21 mouse cellular contexts compared by ENCODE assay signal in the genomic region with DNA sequence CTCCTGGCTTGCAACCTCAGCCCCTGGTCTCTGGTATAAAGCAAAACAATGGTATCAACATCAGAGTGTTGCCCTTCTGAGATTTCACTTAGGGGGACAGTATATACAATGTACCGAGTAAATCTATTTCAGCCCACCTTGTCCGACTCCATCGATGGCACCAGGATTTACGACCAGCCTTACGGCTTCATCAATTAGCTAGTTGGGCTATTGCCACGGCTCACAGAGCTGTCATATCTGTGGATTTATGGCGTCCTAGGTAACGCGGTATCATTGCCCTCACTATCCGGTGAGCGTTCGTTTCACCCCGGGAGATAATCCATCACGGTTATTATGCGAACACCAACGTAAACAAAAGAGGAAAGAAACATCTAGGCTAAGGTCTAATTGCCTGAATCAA. TPM values are rescaled to one million over a fixed set of nuclear protein-coding genes. Genes with fewer than 3 reads are reported as not detected.
DNase-seq lines count a peak whose midpoint lies in the region; ATAC-seq lines count a peak whose summit lies in the region.
"Had no signal": no experiment of that assay in that cellular context is flagged by ENCODE, and none has a peak within 500 bp of the region (broad histone marks: within the 10 kb centered on the region; RNA-seq: fewer than 3 reads in every experiment).

No protein-coding gene starts in this region.

- no peak overlapping the region for H3K4me2 ChIP-seq in forebrain, embryonic 14.5 days (ENCODE audit: low read length)
- H3K4me2 ChIP-seq in forebrain, embryonic 15.5 days (replicated peaks) = no peak overlapping the region
- H3K4me2 ChIP-seq in midbrain, embryonic 11.5 days = no peak overlapping the region
- H3K4me2 ChIP-seq in midbrain, embryonic 16.5 days (ENCODE audit: low read length) = no peak overlapping the region
- H3K4me2 ChIP-seq in hindbrain, embryonic 12.5 days (replicated peaks) = no peak overlapping the region
- 0 out of 2 replicates have a peak overlapping the region, but pooled peaks have one; percentile 7 for H3K4me2 ChIP-seq in hindbrain, embryonic 14.5 days (replicated peaks)
- H3K4me2 ChIP-seq: forebrain, embryonic 13.5 days had no signal

- no peaks in the 10 kb centered on the region for H3K9me3 ChIP-seq in forebrain, embryonic 14.5 days (replicated peaks; ENCODE audit: control insufficient read depth, low read length)
- no peaks in the 10 kb centered on the region for H3K9me3 ChIP-seq in forebrain, embryonic 15.5 days
- H3K9me3 ChIP-seq in midbrain, embryonic 11.5 days (ENCODE audit: control insufficient read depth, low read length) = no peaks in the 10 kb centered on the region
- H3K9me3 ChIP-seq in midbrain, embryonic 16.5 days (replicated peaks; ENCODE audit: control insufficient read depth, low read length, poor library complexity, severe bottlenecking) = no peaks in the 10 kb centered on the region
- no peaks in the 10 kb centered on the region for H3K9me3 ChIP-seq in hindbrain, embryonic 12.5 days (replicated peaks)
- H3K9me3 ChIP-seq in hindbrain, embryonic 14.5 days (ENCODE audit: control insufficient read depth, low read length) = no peaks in the 10 kb centered on the region
- H3K9me3 ChIP-seq: embryonic facial prominence, embryonic 10.5 days; forebrain, embryonic 13.5 days; heart, embryonic 10.5 days had no signal

- no peak for ATAC-seq in forebrain, embryonic 14.5 days
- ATAC-seq in forebrain, embryonic 15.5 days (replicated peaks) = no peak
- ATAC-seq in midbrain, embryonic 11.5 days (ENCODE audit: low FRiP score) = no peak
- no peak for ATAC-seq in midbrain, embryonic 16.5 days
- ATAC-seq in hindbrain, embryonic 12.5 days (ENCODE audit: low FRiP score) = no peak
- no peak for ATAC-seq in hindbrain, embryonic 14.5 days (ENCODE audit: low FRiP score)
- ATAC-seq: forebrain, embryonic 13.5 days; intestine, embryonic 16.5 days had no signal

- no peak overlapping the region for H3K4me3 ChIP-seq in forebrain, embryonic 14.5 days (ENCODE audit: low read depth, low read length)
- no peak overlapping the region for H3K4me3 ChIP-seq in forebrain, embryonic 15.5 days
- no peak overlapping the region for H3K4me3 ChIP-seq in midbrain, embryonic 11.5 days (ENCODE audit: low read depth, low read length)
- H3K4me3 ChIP-seq in midbrain, embryonic 16.5 days (ENCODE audit: low read depth, low read length) = no peak overlapping the region
- no peak overlapping the region for H3K4me3 ChIP-seq in hindbrain, embryonic 12.5 days
- H3K4me3 ChIP-seq in hindbrain, embryonic 14.5 days (replicated peaks; ENCODE audit: low read length) = no peak overlapping the region
- H3K4me3 ChIP-seq: embryonic facial prominence, embryonic 10.5 days; forebrain, embryonic 13.5 days; heart, embryonic 10.5 days had no signal

- peak; percentile 6 for DNase-seq in forebrain, embryonic 14.5 days (ENCODE audit: low spot score)
- DNase-seq in midbrain, embryonic 11.5 days (ENCODE audit: low spot score, missing footprints) = peak; percentile 6
- DNase-seq in hindbrain, embryonic 14.5 days (ENCODE audit: low spot score) = peak; percentile 47
- no peak for DNase-seq in adrenal gland, adult 8-10 months
- no peak for DNase-seq in layer of hippocampus, adult 9-11 months
- DNase-seq: adrenal gland, adult 2 months; adrenal gland, postnatal 36 days; cerebellum, adult 11 months; cerebellum, adult 8-10 months; gastrocnemius, postnatal 36 days; heart, adult 11 months; heart, postnatal 10 days; heart, postnatal 4 days had no signal

- 78% methylated on average over 16 of the region's 16 CpGs for WGBS in forebrain, embryonic 14.5 days
- WGBS in forebrain, embryonic 15.5 days = 75% methylated on average over 16 of the region's 16 CpGs
- 81% methylated on average over 16 of the region's 16 CpGs for WGBS in midbrain, embryonic 11.5 days
- WGBS in midbrain, embryonic 16.5 days = 60% methylated on average over 16 of the region's 16 CpGs
- 64% methylated on average over 16 of the region's 16 CpGs for WGBS in hindbrain, embryonic 12.5 days
- 47% methylated on average over 16 of the region's 16 CpGs for WGBS in hindbrain, embryonic 14.5 days

- H3K4me1 ChIP-seq in forebrain, embryonic 14.5 days (ENCODE audit: control insufficient read depth, insufficient read depth, low read length) = no peaks in the 10 kb centered on the region
- H3K4me1 ChIP-seq in forebrain, embryonic 15.5 days = peaks cover 3% of the 10 kb centered on the region; the same call in 1 of the 2 replicates
- no peaks in the 10 kb centered on the region for H3K4me1 ChIP-seq in midbrain, embryonic 11.5 days (ENCODE audit: control insufficient read depth, insufficient read depth, low read length)
- no peaks in the 10 kb centered on the region for H3K4me1 ChIP-seq in midbrain, embryonic 16.5 days (ENCODE audit: control insufficient read depth, insufficient read depth, low read length)
- H3K4me1 ChIP-seq in hindbrain, embryonic 12.5 days = peaks cover 2% of the 10 kb centered on the region
- 0 out of 2 replicates have a peak, but pooled peaks cover 5% of the 10 kb centered on the region for H3K4me1 ChIP-seq in hindbrain, embryonic 14.5 days (replicated peaks; ENCODE audit: control insufficient read depth, insufficient read depth, low read length)
- H3K4me1 ChIP-seq: forebrain, embryonic 13.5 days had no signal

- no peak overlapping the region for H3K27ac ChIP-seq in forebrain, embryonic 14.5 days (ENCODE audit: low read depth, low read length)
- H3K27ac ChIP-seq in forebrain, embryonic 15.5 days (replicated peaks) = no peak overlapping the region
- no peak overlapping the region for H3K27ac ChIP-seq in midbrain, embryonic 11.5 days (ENCODE audit: low read depth, low read length)
- H3K27ac ChIP-seq in midbrain, embryonic 16.5 days (ENCODE audit: low read length) = no peak overlapping the region
- H3K27ac ChIP-seq in hindbrain, embryonic 12.5 days = 0 out of 2 replicates have a peak overlapping the region, but pooled peaks have one; percentile 41
- H3K27ac ChIP-seq in hindbrain, embryonic 14.5 days = 0 out of 2 replicates have a peak overlapping the region, but pooled peaks have one; percentile 29
- H3K27ac ChIP-seq: embryonic facial prominence, embryonic 10.5 days; forebrain, embryonic 13.5 days; heart, embryonic 10.5 days had no signal

- H3K36me3 ChIP-seq in forebrain, embryonic 14.5 days (ENCODE audit: control insufficient read depth, insufficient read depth, low read length) = no peaks in the 10 kb centered on the region
- H3K36me3 ChIP-seq in forebrain, embryonic 15.5 days = no peaks in the 10 kb centered on the region
- no peaks in the 10 kb centered on the region for H3K36me3 ChIP-seq in midbrain, embryonic 11.5 days (ENCODE audit: control insufficient read depth, insufficient read depth, low read length)
- no peaks in the 10 kb centered on the region for H3K36me3 ChIP-seq in midbrain, embryonic 16.5 days (ENCODE audit: control insufficient read depth, insufficient read depth, low read length)
- no peaks in the 10 kb centered on the region for H3K36me3 ChIP-seq in hindbrain, embryonic 12.5 days
- H3K36me3 ChIP-seq in hindbrain, embryonic 14.5 days (replicated peaks; ENCODE audit: control insufficient read depth, insufficient read depth) = no peaks in the 10 kb centered on the region
- H3K36me3 ChIP-seq: embryonic facial prominence, embryonic 10.5 days; heart, embryonic 10.5 days had no signal

- H3K9ac ChIP-seq in forebrain, embryonic 14.5 days (ENCODE audit: low read length) = no peak overlapping the region
- H3K9ac ChIP-seq in forebrain, embryonic 15.5 days (replicated peaks) = no peak overlapping the region
- no peak overlapping the region for H3K9ac ChIP-seq in midbrain, embryonic 11.5 days (ENCODE audit: low read length)
- H3K9ac ChIP-seq in midbrain, embryonic 16.5 days (ENCODE audit: low read depth, low read length) = no peak overlapping the region
- H3K9ac ChIP-seq in hindbrain, embryonic 12.5 days = no peak overlapping the region
- no peak overlapping the region for H3K9ac ChIP-seq in hindbrain, embryonic 14.5 days
- H3K9ac ChIP-seq: forebrain, embryonic 13.5 days had no signal

- no peaks in the 10 kb centered on the region for H3K27me3 ChIP-seq in forebrain, embryonic 14.5 days (replicated peaks; ENCODE audit: control insufficient read depth, insufficient read depth, low read length)
- no peaks in the 10 kb centered on the region for H3K27me3 ChIP-seq in forebrain, embryonic 15.5 days
- no peaks in the 10 kb centered on the region for H3K27me3 ChIP-seq in midbrain, embryonic 11.5 days (ENCODE audit: control insufficient read depth, insufficient read depth, low read length)
- no peaks in the 10 kb centered on the region for H3K27me3 ChIP-seq in midbrain, embryonic 16.5 days (ENCODE audit: control insufficient read depth, insufficient read depth, low read depth, low read length)
- H3K27me3 ChIP-seq in hindbrain, embryonic 12.5 days = no peaks in the 10 kb centered on the region
- H3K27me3 ChIP-seq in hindbrain, embryonic 14.5 days (ENCODE audit: control insufficient read depth, insufficient read depth, low read length) = no peaks in the 10 kb centered on the region
- H3K27me3 ChIP-seq: CH12.LX; forebrain, embryonic 13.5 days had no signal

RNA-seq across cellular contexts. Expression of gene Erg, which starts 33.9 kb away (rescaled TPM):
- 0.75 and 1.0 TPM in 2 replicates for polyA plus RNA-seq in forebrain, embryonic 14.5 days (2014; fragmentation: Nextera tagmentation; extraction: Ambion mirVana)
- 1.5 and 1.9 TPM in 2 replicates for polyA plus RNA-seq in forebrain, embryonic 15.5 days (2015; fragmentation: Nextera tagmentation; extraction: Ambion mirVana)
- polyA plus RNA-seq in midbrain, embryonic 11.5 days (2014; fragmentation: Nextera tagmentation; extraction: Ambion mirVana) = 1.1 and 2.6 TPM in 2 replicates
- polyA plus RNA-seq in midbrain, embryonic 16.5 days (2015; fragmentation: Nextera tagmentation; extraction: Ambion mirVana) = 1.3 and 1.4 TPM in 2 replicates
- polyA plus RNA-seq in hindbrain, embryonic 12.5 days (2016; fragmentation: Nextera tagmentation; extraction: Ambion mirVana) = 7.3 and 7.8 TPM in 2 replicates
- polyA plus RNA-seq in hindbrain, embryonic 14.5 days (2014; fragmentation: Nextera tagmentation; extraction: Ambion mirVana) = 0.98 and 1.7 TPM in 2 replicates
- total RNA-seq in adrenal gland, adult 8-10 months (2022) = 10 to 100 TPM; 15.2 to 24.9 (median 21.4) TPM

Comparison
In these comparisons a context has a peak if more than half of its experiments do, and no peak if none do; other contexts are left out.
1. DNase-seq: peak in forebrain, embryonic 14.5 days (single experiment), midbrain, embryonic 11.5 days (single experiment) and hindbrain, embryonic 14.5 days (single experiment); none in adrenal gland, adult 8-10 months (single experiment) and layer of hippocampus, adult 9-11 months (single experiment).
2. H3K27ac ChIP-seq: peak in hindbrain, embryonic 12.5 days (single experiment) and hindbrain, embryonic 14.5 days (single experiment); none in forebrain, embryonic 14.5 days (single experiment), forebrain, embryonic 15.5 days (single experiment), midbrain, embryonic 11.5 days (single experiment) and midbrain, embryonic 16.5 days (single experiment).